Mouse (Mus musculus) spleen, adult 2 months (tissue): ENCODE results near the gene Asb10.

Experiments
- CTCF ChIP-seq: fragments of 200-500 bp; IDR thresholded peaks from 2 replicates; pipeline ENCODE4 v1.5.1; 2011; ENCODE audit warnings: mild to moderate bottlenecking, inconsistent platforms; ENCODE audit not compliant: insufficient read depth, insufficient read length, insufficient replicate concordance; ENCODE audit errors: extremely low read depth
- POLR2A ChIP-seq: fragments of 200-500 bp; IDR thresholded peaks from 2 replicates; pipeline ENCODE4 v1.6.1; 2011; ENCODE audit warnings: low read depth, low read length, inconsistent platforms

GRCm38 (mm10) chr5:24541144-24541569 lies 379 bp upstream of the Asb10 start:
- TF ChIP-seq CTCF: no peak
- TF ChIP-seq POLR2A: no peak
